Mouse (Mus musculus): ENCODE data around the gene Slc38a2.

- TF ChIP-seq CTCF (IDR thresholded peaks at IDR 0.05) = no peak
- TF ChIP-seq EP300 (IDR thresholded peaks at IDR 0.05; ENCODE audit: insufficient read depth, low read depth, low read length) = no peak
- TF ChIP-seq POLR2A (IDR thresholded peaks at IDR 0.05; ENCODE audit: insufficient read depth, low read depth, low read length) = no peak
Observed at GRCm38 (mm10) chr15:96669721-96670120, 29.8 kb downstream of the Slc38a2 start.
